Mouse (Mus musculus) heart, adult 2 months (tissue): Measurements from ENCODE around the gene Plod1.

Experiments
- CTCF ChIP-seq: fragments of 200-600 bp; IDR thresholded peaks from 2 replicates; pipeline ENCODE4 v1.8.1; 2022; ENCODE audit warnings: antibody characterized with exemption, mild to moderate bottlenecking, moderate library complexity
- EP300 ChIP-seq: fragments of 200-500 bp; IDR thresholded peaks from 2 replicates; pipeline ENCODE4 v1.6.1; 2011; ENCODE audit warnings: low read depth, low read length, control low read depth; ENCODE audit not compliant: insufficient read depth

GRCm38 (mm10) chr4:147941045-147942020 is 4.8 kb upstream of the Plod1 start:
- TF ChIP-seq CTCF = no peak
- TF ChIP-seq EP300 = no peak
